Mouse (Mus musculus): Measurements from ENCODE around the gene Cab39. TPM values are rescaled to one million over a fixed set of nuclear protein-coding genes. Genes with fewer than 3 reads are reported as not detected.

The Cab39 gene
- polyA plus RNA-seq, 1 experiment from 2014 or later: 29.2 TPM

- H3K36me3 ChIP-seq (ENCODE audit: control insufficient read depth, insufficient read depth, low read length): peaks cover 4% of the 10 kb centered on the region
- H3K4me3 ChIP-seq (ENCODE audit: low read depth, low read length): no peak overlapping the region
- no peak for DNase-seq (ENCODE audit: low spot score)
- peaks cover 8% of the 10 kb centered on the region for H3K4me1 ChIP-seq (replicated peaks; ENCODE audit: control insufficient read depth, insufficient read depth, low read length)
- H3K9me3 ChIP-seq (ENCODE audit: control insufficient read depth, low read length): no peaks in the 10 kb centered on the region
- no peak overlapping the region for H3K4me2 ChIP-seq
- no peak overlapping the region for H3K9ac ChIP-seq (ENCODE audit: low read depth, low read length)
- ATAC-seq (replicated peaks; ENCODE audit: low FRiP score): no peak
- 94% methylated on average over 4 of the region's 4 CpGs for WGBS
- H3K27me3 ChIP-seq (replicated peaks; ENCODE audit: control insufficient read depth, insufficient read depth, low read length): no peaks in the 10 kb centered on the region
- H3K27ac ChIP-seq (ENCODE audit: low read depth, low read length): no peak overlapping the region
These were observed 50.1 kb downstream of the Cab39 start for GRCm38 (mm10) chr1:85843291-85843863.

DNA sequence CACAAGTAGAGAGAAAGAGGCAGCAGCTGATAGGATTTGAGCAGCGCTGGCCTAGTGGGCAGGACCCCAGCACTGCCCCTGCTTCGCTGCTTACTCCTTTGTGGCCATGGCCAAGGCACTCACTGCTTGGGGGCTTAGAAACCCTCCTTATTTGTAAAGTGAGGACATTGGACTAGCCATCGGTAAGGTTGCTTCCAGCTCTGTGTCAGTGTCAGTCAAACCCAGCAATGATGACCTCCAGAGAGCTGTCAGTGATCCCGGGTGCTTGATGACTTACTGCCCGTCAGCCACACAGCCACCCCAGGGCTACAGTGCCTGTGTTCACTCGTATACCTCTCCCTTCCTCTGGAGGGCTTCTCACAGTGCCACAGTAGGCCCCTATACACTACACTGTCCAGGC lies 51.7 kb downstream of the Cab39 start:
- no peak overlapping the region for H3K4me3 ChIP-seq (ENCODE audit: low read depth, low read length)
- no peak overlapping the region for H3K4me2 ChIP-seq
- H3K9me3 ChIP-seq (ENCODE audit: control insufficient read depth, low read length): no peaks in the 10 kb centered on the region
- peaks cover 13% of the 10 kb centered on the region for H3K36me3 ChIP-seq (ENCODE audit: control insufficient read depth, insufficient read depth, low read length)
- no peak overlapping the region for H3K9ac ChIP-seq (ENCODE audit: low read depth, low read length)
- H3K4me1 ChIP-seq (replicated peaks; ENCODE audit: control insufficient read depth, insufficient read depth, low read length): no peaks in the 10 kb centered on the region
- ATAC-seq (replicated peaks; ENCODE audit: low FRiP score) (no peak), DNase-seq (ENCODE audit: low spot score) (no peak)
- WGBS: 82% methylated on average over 6 of the region's 6 CpGs
- H3K27ac ChIP-seq (ENCODE audit: low read depth, low read length): no peak overlapping the region
- H3K27me3 ChIP-seq (replicated peaks; ENCODE audit: control insufficient read depth, insufficient read depth, low read length): no peaks in the 10 kb centered on the region

DNA sequence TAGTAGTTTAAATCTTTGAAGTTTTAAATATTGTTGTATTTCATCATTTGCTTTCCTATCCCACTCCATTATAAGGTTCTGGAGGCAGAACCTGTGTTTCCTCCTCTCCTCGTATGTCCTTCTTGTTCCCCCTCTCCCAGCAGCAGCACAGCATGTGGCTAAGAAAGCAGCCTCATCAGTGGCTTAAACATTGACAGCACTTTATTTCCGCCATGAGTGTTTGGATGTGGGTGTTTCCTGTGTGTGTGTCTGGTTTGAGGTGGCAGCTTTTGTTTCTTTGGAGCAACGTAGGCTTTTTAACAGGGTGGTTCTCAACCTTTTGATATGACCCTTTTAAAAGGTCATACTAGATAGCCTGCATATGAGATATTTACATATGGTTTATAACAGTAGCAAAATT lies 52.2 kb downstream of the Cab39 start:
- no peak for DNase-seq (ENCODE audit: low spot score)
- ATAC-seq (replicated peaks; ENCODE audit: low FRiP score): no peak
- no peak overlapping the region for H3K9ac ChIP-seq (ENCODE audit: low read depth, low read length)
- H3K4me1 ChIP-seq (replicated peaks; ENCODE audit: control insufficient read depth, insufficient read depth, low read length): no peaks in the 10 kb centered on the region
- H3K9me3 ChIP-seq (ENCODE audit: control insufficient read depth, low read length): no peaks in the 10 kb centered on the region
- H3K4me2 ChIP-seq: no peak overlapping the region
- H3K27me3 ChIP-seq (replicated peaks; ENCODE audit: control insufficient read depth, insufficient read depth, low read length): no peaks in the 10 kb centered on the region
- no peak overlapping the region for H3K27ac ChIP-seq (ENCODE audit: low read depth, low read length)
- no peak overlapping the region for H3K4me3 ChIP-seq (ENCODE audit: low read depth, low read length)
- peaks cover 13% of the 10 kb centered on the region for H3K36me3 ChIP-seq (ENCODE audit: control insufficient read depth, insufficient read depth, low read length)
- WGBS: 76% methylated on average over 3 of the region's 3 CpGs

GRCm38 (mm10) chr1:85849016-85849415 lies 55.8 kb downstream of the Cab39 start:
- Histone ChIP-seq H3K9ac (ENCODE audit: low read depth, low read length) (no peak overlapping the region), H3K9me3 (ENCODE audit: control insufficient read depth, low read length) (no peaks in the 10 kb centered on the region), H3K4me3 (ENCODE audit: low read depth, low read length) (no peak overlapping the region), H3K36me3 (ENCODE audit: control insufficient read depth, insufficient read depth, low read length) (peaks cover 11% of the 10 kb centered on the region; the same call in 1 of the 2 replicates), H3K4me2 (no peak overlapping the region), H3K27ac (ENCODE audit: low read depth, low read length) (no peak overlapping the region), H3K4me1 (replicated peaks; ENCODE audit: control insufficient read depth, insufficient read depth, low read length) (no peaks in the 10 kb centered on the region; the same call in 1 of the 2 replicates), H3K27me3 (replicated peaks; ENCODE audit: control insufficient read depth, insufficient read depth, low read length) (no peaks in the 10 kb centered on the region)
- ATAC-seq (replicated peaks; ENCODE audit: low FRiP score) (no peak), DNase-seq (ENCODE audit: low spot score) (no peak)
- WGBS: 94% methylated on average over 14 of the region's 14 CpGs

DNA sequence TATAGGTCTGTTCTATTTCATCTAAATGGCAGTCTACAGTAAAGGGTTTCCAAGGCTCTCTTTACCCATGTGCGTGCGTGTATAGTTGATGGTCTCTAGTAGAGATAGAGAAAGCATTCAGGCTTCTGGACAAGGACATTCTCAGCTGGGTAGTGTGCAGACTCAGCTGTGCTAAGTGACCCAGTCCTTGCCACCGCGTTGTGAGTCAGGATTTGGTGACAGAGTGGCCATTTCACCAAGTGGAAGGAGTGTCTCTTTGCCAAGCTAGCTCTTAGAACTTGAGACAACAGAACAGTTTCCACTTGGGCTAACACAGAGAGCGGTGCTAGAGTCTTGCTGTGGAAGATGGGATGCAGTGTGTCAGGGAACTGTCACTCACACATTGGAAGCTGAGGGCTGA lies 57.6 kb downstream of the Cab39 start:
- H3K9ac ChIP-seq (ENCODE audit: low read depth, low read length): no peak overlapping the region

GRCm38 (mm10) chr1:85852996-85853689 lies 59.9 kb downstream of the Cab39 start:
- H3K27ac ChIP-seq (ENCODE audit: low read depth, low read length): no peak overlapping the region
- no peaks in the 10 kb centered on the region; the same call in 1 of the 2 replicates for H3K4me1 ChIP-seq (replicated peaks; ENCODE audit: control insufficient read depth, insufficient read depth, low read length)
- WGBS: 73% methylated on average over 2 of the region's 2 CpGs
- H3K27me3 ChIP-seq (replicated peaks; ENCODE audit: control insufficient read depth, insufficient read depth, low read length): no peaks in the 10 kb centered on the region
- ATAC-seq (replicated peaks; ENCODE audit: low FRiP score) (peak; percentile 60; the same call in 1 of the 2 replicates), DNase-seq (ENCODE audit: low spot score) (peak; percentile 45)
- no peak overlapping the region for H3K9ac ChIP-seq (ENCODE audit: low read depth, low read length)
- H3K36me3 ChIP-seq (ENCODE audit: control insufficient read depth, insufficient read depth, low read length): peaks cover 10% of the 10 kb centered on the region; the same call in 1 of the 2 replicates
- no peak overlapping the region for H3K4me2 ChIP-seq
- no peak overlapping the region for H3K4me3 ChIP-seq (ENCODE audit: low read depth, low read length)
- H3K9me3 ChIP-seq (ENCODE audit: control insufficient read depth, low read length): no peaks in the 10 kb centered on the region

More for the DNA sequence above, 57.6 kb downstream of the Cab39 start:
- no peak overlapping the region for H3K4me2 ChIP-seq
- no peak for DNase-seq (ENCODE audit: low spot score)
- ATAC-seq (replicated peaks; ENCODE audit: low FRiP score): no peak
- no peaks in the 10 kb centered on the region for H3K9me3 ChIP-seq (ENCODE audit: control insufficient read depth, low read length)
- H3K4me3 ChIP-seq (ENCODE audit: low read depth, low read length): no peak overlapping the region
- no peak overlapping the region for H3K27ac ChIP-seq (ENCODE audit: low read depth, low read length)
- no peaks in the 10 kb centered on the region; the same call in 1 of the 2 replicates for H3K4me1 ChIP-seq (replicated peaks; ENCODE audit: control insufficient read depth, insufficient read depth, low read length)
- 93% methylated on average over 5 of the region's 5 CpGs for WGBS
- no peaks in the 10 kb centered on the region for H3K27me3 ChIP-seq (replicated peaks; ENCODE audit: control insufficient read depth, insufficient read depth, low read length)
- peaks cover 11% of the 10 kb centered on the region; the same call in 1 of the 2 replicates for H3K36me3 ChIP-seq (ENCODE audit: control insufficient read depth, insufficient read depth, low read length)

- Histone ChIP-seq H3K9me3 (ENCODE audit: control insufficient read depth, low read length) (no peaks in the 10 kb centered on the region), H3K4me2 (no peak overlapping the region), H3K36me3 (ENCODE audit: control insufficient read depth, insufficient read depth, low read length) (peaks cover 6% of the 10 kb centered on the region; the same call in 1 of the 2 replicates), H3K4me3 (ENCODE audit: low read depth, low read length) (no peak overlapping the region), H3K27ac (ENCODE audit: low read depth, low read length) (no peak overlapping the region), H3K9ac (ENCODE audit: low read depth, low read length) (no peak overlapping the region), H3K4me1 (replicated peaks; ENCODE audit: control insufficient read depth, insufficient read depth, low read length) (no peaks in the 10 kb centered on the region; the same call in 1 of the 2 replicates), H3K27me3 (replicated peaks; ENCODE audit: control insufficient read depth, insufficient read depth, low read length) (no peaks in the 10 kb centered on the region)
- WGBS: 91% methylated on average over 2 of the region's 2 CpGs
- DNase-seq (ENCODE audit: low spot score) (no peak), ATAC-seq (replicated peaks; ENCODE audit: low FRiP score) (no peak; the same call in 1 of the 2 replicates)
These were observed 60.6 kb downstream of the Cab39 start for GRCm38 (mm10) chr1:85853865-85854264.

GRCm38 (mm10) chr1:85854475-85854874 lies 61.2 kb downstream of the Cab39 start:
- no peak for ATAC-seq (replicated peaks; ENCODE audit: low FRiP score)
- Histone ChIP-seq H3K27me3 (replicated peaks; ENCODE audit: control insufficient read depth, insufficient read depth, low read length) (no peaks in the 10 kb centered on the region), H3K36me3 (ENCODE audit: control insufficient read depth, insufficient read depth, low read length) (peaks cover under 1% of the 10 kb centered on the region; the same call in 1 of the 2 replicates), H3K9ac (ENCODE audit: low read depth, low read length) (no peak overlapping the region), H3K4me2 (no peak overlapping the region), H3K4me3 (ENCODE audit: low read depth, low read length) (no peak overlapping the region), H3K4me1 (replicated peaks; ENCODE audit: control insufficient read depth, insufficient read depth, low read length) (no peaks in the 10 kb centered on the region; the same call in 1 of the 2 replicates), H3K27ac (ENCODE audit: low read depth, low read length) (no peak overlapping the region), H3K9me3 (ENCODE audit: control insufficient read depth, low read length) (no peaks in the 10 kb centered on the region)
- 59% methylated on average over 2 of the region's 2 CpGs for WGBS
- DNase-seq (ENCODE audit: low spot score): no peak

- WGBS: 52% methylated on average over 3 of the region's 3 CpGs
- Histone ChIP-seq H3K9ac (ENCODE audit: low read depth, low read length) (no peak overlapping the region), H3K9me3 (ENCODE audit: control insufficient read depth, low read length) (no peaks in the 10 kb centered on the region), H3K4me1 (replicated peaks; ENCODE audit: control insufficient read depth, insufficient read depth, low read length) (no peaks in the 10 kb centered on the region), H3K27ac (ENCODE audit: low read depth, low read length) (no peak overlapping the region), H3K27me3 (replicated peaks; ENCODE audit: control insufficient read depth, insufficient read depth, low read length) (no peaks in the 10 kb centered on the region), H3K4me3 (ENCODE audit: low read depth, low read length) (no peak overlapping the region), H3K36me3 (ENCODE audit: control insufficient read depth, insufficient read depth, low read length) (no peaks in the 10 kb centered on the region), H3K4me2 (no peak overlapping the region)
- DNase-seq (ENCODE audit: low spot score): no peak
- no peak for ATAC-seq (replicated peaks; ENCODE audit: low FRiP score)
These were observed 63.0 kb downstream of the Cab39 start for GRCm38 (mm10) chr1:85856266-85856665.

Measured in liver, embryonic 11.5 days (tissue).